Mouse (Mus musculus): ENCODE measurements around the gene Dnajc27. TPM values are rescaled to one million over a fixed set of nuclear protein-coding genes. Genes with fewer than 3 reads are reported as not detected.

Gene Dnajc27
- polyA plus RNA-seq, 1 experiment from 2014 or later: 5.4 TPM

DNA sequence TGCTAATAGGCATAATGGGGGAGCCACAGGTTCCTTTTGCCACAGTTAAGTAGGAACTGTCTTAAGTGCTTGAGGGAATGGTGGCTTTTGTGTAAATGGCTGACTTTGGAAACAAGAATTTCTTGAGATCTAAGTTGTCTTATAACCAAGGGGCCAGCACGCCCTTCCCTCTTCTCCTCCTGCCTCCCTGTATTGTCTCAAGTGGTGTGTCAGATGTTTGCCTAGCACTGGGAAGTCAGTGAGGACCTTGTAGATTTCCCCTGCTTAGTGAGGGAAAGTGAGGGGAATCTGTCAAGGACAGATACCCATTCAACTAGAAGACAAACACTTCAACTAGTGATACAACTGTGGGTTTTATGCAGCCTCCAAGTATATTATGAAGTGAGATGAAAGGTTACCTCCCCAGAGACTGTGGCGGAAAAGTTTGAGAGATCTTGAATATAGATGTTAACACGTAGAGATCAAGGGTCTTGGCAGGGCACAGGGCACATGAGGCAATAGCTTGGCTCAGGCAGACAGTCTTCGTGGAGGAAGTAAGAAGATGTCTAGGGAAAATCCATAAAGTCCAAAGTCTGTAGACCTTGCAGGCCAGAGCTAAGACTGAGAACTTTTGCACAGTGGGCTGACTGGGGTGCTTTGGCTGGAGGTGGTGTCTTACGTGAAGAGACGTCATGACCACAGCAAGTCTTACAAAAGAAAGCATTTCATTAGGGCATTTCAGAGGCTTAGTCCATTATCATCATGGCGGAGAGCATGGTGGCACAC lies 76.7 kb downstream of the Dnajc27 start:
- Histone ChIP-seq H3K27ac (no peak overlapping the region), H3K4me3 (replicated peaks) (no peak overlapping the region), H3K36me3 (no peaks in the 10 kb centered on the region), H3K9me3 (no peaks in the 10 kb centered on the region), H3K4me1 (no peaks in the 10 kb centered on the region; the same call in 1 of the 2 replicates), H3K9ac (no peak overlapping the region), H3K4me2 (no peak overlapping the region), H3K27me3 (replicated peaks) (no peaks in the 10 kb centered on the region)
- ATAC-seq (ENCODE audit: insufficient read depth, low FRiP score, low read depth): no peak
- 93% methylated on average over 7 of the region's 7 CpGs for WGBS

Other genes starting within 250 kb of the Dnajc27 start
- 1.7 and 2.7 TPM in 2 replicates for gene Pomc, start 127.6 kb upstream of the Dnajc27 start, polyA plus RNA-seq (2015; fragmentation: Nextera tagmentation; extraction: Ambion mirVana)
- 2.8 and 3.4 TPM in 2 replicates for gene Efr3b, start 43.7 kb upstream of the Dnajc27 start, polyA plus RNA-seq (2015; fragmentation: Nextera tagmentation; extraction: Ambion mirVana)
- 9.2 and 9.9 TPM in 2 replicates for gene Adcy3, start 50.5 kb downstream of the Dnajc27 start, polyA plus RNA-seq (2015; fragmentation: Nextera tagmentation; extraction: Ambion mirVana)
- 5.3 and 6.0 TPM in 2 replicates for gene Ptrhd1, start 151.4 kb downstream of the Dnajc27 start, polyA plus RNA-seq (2015; fragmentation: Nextera tagmentation; extraction: Ambion mirVana)
- gene Cenpo, start 151.7 kb downstream of the Dnajc27 start, polyA plus RNA-seq (2015; fragmentation: Nextera tagmentation; extraction: Ambion mirVana): 12.2 and 13.0 TPM in 2 replicates

All from stomach, embryonic 15.5 days (tissue).